Mouse (Mus musculus) gastrocnemius, postnatal 36 days (tissue): ENCODE measurements around the gene Dusp18. TPM values are rescaled to one million over a fixed set of nuclear protein-coding genes. Genes with fewer than 3 reads are reported as not detected.
"Not testable (repeated sequence)": the region's sequence is repeated elsewhere in the genome, so short reads cannot be mapped to it uniquely, and the experiment has no call there.

Experiments used
- DNase-seq, 2 experiments: peaks; one replicate each; pipeline ENCODE4 v3.0.0; 2022
- intact Hi-C: fragments of 180-260 bp; cut with DNase I; formaldehyde crosslinking; loops from one replicate; pipeline ENCODE4 v1.15.1; 2025
- total RNA-seq, 2 experiments: library from RNA; stranded (reverse); gene quantifications; 2 replicates each; pipeline ENCODE4 v1.2.3; 2021

Dusp18 gene
- total RNA-seq, 2 experiments from 2014 or later, result 5.9 to 11.4 TPM

DNA sequence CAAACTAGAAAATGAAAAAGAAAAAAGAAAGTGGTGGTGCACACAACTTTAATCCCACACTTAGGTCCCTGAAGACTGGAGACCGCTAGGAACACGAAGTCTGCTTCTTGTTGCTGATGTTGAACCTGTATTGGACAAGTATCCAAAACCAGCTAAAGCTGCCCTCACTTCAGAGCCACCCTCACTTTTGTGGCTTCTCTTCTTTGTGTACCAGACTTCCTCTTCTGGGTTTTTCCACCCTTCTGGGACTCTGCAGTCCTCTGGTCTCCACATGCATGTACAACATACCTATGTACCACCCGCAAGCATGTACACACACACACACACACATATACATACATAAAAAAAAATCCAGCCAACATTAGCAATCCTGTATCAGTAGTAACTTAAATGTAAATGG, 11.3 kb upstream of the Dusp18 start:
- intact Hi-C loops, result loop anchor here (2.0 to 5.0 kb wide), 2 partner anchors 31 to 76 kb away; partner anchors contain the start of gene Slc35e4
- no peak for DNase-seq

DNA sequence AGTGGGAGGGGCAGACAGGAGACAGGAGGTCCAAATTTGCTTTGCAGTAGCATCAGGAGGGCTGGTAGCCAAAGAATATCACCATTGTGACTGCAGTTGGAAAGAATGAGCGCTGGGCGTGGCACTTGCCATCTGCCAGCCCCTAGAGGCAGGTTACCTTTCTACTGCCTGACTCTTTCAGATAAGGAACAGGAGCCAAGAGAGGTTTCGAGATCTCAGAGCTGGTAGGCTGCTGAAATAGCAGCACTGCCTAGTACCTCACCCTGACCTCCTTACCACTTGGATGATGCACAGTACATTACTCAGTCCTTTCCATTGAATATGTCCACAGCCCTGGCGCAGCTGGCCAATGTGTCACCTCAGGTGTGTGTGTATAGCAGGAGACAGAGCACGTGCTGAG, 7.7 kb upstream of the Dusp18 start:
- intact Hi-C loops, result no loop called here
- no peak for DNase-seq

DNA sequence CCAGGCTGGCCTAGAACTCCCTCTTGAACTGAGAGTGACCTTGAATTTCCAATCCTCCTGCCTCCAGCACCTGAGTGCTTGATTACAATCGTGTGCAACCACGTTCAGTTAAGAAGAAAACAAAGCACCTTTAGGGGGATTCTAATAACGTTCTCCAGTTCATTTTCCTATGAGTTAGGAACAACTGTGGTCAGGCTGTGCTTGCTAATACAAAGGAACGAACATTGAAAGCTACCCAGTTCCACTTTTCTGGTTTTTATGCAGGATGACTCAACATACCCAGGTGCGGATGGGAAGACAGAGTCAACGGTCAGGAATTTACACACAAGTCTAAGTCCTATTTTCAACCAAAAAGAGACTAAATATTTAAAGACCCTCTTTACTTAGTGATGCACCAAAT, 1.1 kb upstream of the Dusp18 start:
- DNase-seq, result no peak
- intact Hi-C loops, result no loop called here

DNA sequence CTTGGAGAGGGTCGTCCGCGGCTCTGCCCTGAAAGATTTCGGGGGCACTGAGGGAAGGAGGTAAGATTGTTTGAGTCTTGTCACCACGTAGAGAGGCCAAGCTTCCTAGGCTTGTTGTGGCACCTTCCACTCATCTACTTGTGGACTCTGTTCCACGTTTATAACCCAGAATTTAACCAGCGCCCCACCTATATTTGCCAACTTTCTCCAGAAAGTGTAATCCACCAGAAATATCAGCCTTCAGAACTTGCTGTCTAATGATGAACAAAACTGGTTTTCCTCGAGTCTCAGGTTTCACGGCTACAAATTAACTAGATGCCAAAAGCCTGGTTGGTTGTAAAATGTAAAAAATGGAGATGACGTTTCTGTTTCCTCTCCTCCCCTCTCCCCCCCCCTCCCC, 418 bp downstream of the Dusp18 start:
- intact Hi-C loops, result no loop called here
- no peak for DNase-seq

DNA sequence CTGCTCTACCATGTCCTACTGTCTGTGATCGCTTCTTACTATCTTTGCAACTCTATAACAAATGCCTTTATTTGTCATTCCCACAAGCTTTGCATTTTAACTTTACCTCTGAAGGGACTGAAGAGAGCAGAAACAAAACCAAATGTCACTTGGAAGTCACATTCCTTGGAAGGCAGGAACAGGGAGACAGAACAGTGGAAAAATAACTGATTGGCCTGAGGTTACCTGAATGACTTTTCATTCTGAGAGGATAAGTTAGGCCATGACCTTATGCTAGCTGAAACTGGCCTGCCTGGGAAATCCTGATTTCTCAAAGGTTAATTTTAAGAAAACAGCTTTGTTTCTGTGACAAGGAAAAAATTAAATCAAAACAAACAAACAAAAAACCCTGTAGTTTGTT, 893 bp downstream of the Dusp18 start:
- intact Hi-C loops, result no loop called here
- DNase-seq, result no peak

DNA sequence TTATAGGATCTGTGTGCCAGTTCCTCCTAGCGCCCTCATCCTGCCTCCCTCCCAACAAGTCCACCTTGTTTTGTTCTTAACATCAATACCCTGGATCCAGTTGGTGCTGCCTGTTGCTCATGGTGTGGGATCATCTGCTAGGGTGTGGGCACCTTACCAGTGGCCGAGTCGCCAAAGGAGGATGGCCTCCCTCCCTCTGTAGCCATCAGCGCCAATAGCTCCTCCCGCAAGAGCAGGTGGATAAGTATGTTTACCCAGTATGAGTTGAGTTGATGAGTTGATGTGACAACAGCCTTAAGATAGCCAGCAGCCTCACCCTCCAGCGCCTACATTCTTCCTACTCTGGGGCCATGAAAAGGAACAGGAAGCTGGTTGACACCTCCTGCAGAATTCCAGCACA, 5.3 kb downstream of the Dusp18 start:
- intact Hi-C loops, result no loop called here
- DNase-seq, result no peak

DNA sequence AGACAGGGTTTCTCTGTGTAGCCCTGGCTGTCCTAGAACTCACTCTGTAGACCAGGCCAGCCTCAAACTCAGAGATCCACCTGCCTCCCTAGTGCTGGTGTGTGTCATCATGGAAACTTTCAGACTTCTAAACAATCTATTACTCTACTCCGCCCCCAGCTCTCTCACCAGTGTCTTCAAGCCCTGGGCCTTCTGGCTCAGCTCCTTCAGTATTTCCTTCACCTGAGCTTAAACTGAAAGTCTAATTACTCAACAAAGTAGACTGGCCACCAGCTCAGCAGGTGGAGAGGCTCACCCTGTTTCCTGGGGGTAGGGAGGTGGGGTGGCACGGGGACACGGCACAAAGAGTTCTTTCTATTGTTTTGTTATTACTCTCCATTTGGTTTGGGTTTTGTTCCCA, 7.5 kb downstream of the Dusp18 start:
- no peak for DNase-seq
- intact Hi-C loops, result no loop called here

DNA sequence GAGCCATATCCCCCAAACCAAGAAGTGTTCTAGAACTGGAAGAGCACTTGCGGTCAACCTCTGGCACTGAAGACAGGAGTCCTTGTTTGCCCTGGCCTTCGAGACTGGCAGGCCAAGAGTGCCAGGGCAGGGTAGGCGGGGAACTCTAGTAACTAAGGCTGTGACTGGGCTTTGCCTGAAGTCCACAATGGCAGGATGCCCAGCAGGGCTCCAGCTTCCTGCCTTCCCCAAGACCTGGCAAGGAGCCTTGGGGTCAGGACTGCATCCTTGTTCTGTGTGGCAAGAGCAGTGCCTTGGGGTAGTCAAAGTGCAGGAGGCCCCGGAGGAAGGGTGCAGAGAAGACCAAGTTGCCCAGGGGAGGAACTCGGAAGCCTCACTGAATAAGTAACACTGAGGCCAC, 8.0 kb downstream of the Dusp18 start:
- peak; percentile 61 to 62 for DNase-seq
- intact Hi-C loops, result no loop called here

DNA sequence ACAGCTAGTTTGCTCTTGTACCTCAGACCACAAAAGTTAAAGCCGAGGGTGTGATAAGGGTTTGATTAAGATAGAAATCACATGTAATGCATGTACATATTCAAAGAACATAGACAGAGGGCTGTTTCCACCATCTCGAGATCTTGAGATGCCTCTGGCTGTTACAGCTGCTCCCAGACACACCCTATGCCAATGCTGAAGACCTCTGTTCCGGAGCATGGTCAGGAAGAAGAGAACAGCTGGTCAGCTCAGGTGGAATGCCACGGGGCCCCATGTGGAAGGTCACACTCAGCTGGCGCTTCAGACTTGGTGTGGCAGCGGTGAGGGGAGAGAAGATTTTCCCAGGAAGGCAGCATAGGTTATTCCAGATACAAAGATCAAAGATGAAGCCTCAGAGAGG, 9.6 kb downstream of the Dusp18 start:
- DNase-seq, result no peak
- intact Hi-C loops, result no loop called here

DNA sequence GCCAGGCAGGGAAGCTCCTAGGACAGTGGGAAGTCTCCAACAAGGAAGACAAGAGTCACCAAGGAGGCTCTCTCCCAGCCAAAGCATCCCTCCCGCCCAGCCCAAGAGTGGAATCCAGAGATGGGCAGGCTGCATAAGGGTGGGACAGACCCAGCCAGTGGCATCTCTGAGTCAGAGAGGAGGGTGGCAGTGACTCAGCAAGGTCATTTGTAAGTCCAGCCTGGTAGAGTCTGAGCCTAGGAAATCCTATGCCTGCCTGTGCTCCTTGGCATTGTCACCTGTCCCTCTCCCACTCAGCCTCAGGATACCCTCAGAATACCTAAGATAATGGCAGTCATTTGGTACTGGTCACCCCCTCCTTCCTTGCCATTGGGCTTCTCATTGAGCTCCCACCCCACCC, 10.4 kb downstream of the Dusp18 start:
- intact Hi-C loops, result no loop called here
- DNase-seq, result no peak

DNA sequence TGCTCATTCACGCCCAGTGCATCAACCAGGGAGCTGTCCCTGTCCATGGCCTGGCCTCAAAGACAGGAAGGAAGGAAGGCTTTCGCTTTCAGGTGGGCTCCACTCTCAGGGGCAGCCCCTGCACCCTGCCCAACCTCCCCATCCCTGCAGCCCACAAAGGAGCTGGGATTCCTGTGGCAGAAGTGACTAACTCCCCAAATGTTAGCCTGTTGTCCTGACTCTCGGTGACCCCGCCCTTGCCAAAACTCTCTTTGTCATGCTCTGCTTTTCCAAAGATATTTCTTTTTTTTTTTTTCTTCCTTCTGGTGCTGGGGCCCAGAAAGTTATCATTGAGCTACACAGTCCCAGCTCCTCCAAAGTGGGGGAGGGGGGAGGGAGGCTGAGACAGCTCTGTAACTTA, 14.2 kb downstream of the Dusp18 start:
- no peak for DNase-seq
- intact Hi-C loops, result no loop called here

DNA sequence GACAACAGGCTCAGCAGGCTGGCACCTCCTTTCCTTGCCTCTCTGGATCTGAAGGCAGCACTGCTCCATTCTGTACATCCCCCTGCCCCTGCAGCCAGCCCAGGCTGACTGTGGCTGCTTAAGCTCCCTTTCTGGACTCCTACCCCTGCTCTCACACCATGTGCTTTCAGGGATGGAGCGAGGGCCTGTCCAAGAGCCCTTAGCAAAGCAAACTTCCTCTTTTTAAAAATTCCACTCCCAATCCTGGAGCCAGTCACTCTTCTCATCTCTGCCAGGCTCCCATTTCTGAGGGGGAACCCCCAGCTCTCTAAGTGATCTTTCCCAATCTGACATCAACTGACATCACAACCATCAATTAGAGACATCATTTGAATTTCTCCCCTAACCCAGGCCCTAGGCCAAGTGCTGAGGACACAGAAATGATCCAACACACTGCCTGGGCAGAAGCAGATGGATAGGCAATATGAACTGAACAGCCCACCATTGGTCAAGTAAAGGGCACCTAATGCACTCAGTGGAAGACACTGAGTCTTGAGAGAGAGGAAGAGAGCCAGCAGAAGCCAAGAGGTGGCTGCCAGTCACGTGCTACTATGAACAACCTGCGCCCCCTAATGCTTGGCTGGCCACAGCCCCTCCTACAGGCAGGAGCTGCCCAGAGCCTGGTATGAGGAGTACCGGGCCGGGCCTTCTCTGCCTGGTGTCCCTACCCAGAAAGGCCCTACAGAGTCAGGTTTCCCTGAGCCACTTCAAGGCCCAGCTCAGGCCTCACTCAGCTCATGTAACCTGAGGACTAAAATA, 15.7 kb downstream of the Dusp18 start:
- peak; percentile 45 to 46 for DNase-seq
- intact Hi-C loops, result no loop called here

DNA sequence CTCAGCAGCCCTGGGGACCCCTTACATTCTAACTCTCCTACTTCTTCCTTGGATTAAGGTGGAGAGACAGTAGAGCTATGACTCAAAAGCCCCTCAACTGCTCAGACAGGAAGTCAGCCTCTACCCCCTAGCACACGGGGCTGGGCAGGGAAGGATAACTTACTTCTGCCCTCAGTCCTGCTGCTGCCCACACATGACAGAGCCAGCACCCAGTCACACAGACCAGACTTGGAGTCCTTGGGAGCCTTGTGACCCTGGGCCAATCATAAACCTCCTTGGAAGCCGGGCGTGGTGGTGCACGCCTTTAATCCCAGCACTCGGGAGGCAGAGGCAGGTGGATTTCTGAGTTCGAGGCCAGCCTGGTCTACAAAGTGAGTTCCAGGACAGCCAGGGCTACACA, 16.4 kb downstream of the Dusp18 start:
- intact Hi-C loops, DNase-seq: not testable (repeated sequence)

DNA sequence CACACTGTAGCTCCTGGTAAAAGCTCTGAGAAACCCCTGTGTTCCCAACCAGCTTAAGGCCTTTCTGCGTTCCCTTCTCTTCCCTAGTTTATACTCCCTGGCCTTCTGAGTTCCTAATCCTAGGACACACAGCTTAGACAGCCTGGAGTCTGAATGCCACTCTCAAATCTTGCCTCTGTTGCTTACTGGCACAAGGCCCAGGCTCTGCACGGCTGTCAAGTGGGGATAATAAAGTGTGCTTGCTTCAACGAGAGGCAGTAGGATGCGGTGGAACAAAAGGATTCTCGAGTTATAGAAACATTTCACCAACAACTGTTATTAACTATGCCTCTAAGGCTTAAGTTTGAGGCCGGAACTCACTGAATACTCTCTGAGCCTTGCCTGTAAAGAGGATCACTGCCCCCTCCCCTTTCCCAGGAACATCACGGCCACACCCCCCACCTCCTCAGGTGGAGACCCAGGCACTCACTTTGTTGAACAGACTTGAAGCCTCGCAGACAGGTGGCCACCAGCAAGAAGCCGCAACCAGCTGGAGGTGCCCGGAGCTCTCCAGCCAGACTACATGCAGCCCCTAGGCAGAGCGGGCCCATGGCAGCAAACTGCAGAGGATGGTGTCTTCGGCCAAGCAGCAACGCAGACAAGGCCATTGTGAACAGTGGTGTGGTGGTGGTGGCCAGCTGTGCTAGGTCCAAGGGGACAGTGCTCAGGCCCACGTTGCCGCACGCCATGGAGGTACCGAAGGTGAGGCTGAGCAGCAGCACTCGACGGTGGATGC, 17.2 kb downstream of the Dusp18 start:
- DNase-seq, result no peak

DNA sequence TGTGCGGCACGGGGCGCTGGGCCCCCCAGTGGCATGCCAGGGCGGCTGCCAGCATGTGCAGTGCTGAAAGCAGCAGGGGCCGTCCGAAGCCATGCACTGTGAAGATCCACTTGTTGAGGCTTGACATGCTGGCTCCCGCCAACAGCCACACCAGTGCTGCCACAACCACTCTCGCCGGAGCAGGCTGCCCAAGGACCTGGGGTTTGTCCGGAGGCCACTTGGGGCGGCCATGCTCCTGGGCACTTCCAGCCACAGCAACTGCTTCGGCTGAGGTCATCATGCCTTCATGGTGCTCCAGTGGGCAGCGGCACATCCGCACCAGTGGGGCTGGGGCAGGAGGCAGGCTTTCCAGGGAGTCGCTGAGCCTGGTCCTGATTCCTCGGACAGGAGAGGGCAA, 17.8 kb downstream of the Dusp18 start:
- DNase-seq, result peak in 1 of 2 experiments; percentile 50
- intact Hi-C loops, result no loop called here

More for the DNA sequence above, 17.2 kb downstream of the Dusp18 start:
- intact Hi-C loops, result no loop called here

DNA sequence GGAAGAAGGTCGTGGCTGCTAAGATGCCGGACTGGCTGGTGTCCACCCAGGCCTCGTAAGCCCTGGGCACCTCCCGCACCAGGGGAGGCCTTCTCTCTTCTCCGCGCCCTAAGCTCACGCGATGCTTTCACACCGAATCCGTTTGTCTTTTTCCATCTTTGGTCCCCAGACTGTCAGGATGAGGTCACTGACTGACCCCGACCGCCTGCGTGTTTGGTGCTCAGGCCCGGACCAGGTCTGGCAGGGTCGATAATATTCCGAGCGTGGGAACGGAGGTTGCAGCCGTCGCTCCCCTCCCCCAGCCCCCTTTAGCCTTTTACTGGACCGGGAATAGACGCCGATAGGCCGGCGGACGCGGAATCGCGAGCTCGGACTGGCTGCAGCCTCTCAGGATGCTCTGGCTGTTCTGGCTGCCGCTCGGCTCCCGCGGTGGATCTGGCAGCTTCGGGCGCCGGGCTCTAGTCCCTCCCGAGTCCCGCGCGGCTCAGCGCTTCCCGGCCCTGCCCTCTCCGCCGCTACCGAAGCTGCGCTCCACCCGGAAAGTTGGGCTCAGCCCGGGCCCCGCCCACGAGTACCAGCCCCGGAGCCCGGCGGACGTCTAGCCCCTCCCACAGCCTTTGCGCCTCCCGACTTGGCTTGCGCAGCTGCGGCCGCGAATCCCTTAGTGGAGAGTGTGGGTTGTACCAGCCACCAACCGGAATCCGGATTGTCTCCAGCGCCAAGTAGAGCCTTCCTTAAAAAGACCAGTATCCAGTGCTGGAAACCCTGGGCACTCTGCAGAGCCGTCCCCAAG, 18.5 kb downstream of the Dusp18 start:
- intact Hi-C loops, result loop anchor here (2.0 kb wide), 1 partner anchor 31 kb away; no protein-coding TSS in a partner anchor
- DNase-seq, result peak; percentile 89 to 92

DNA sequence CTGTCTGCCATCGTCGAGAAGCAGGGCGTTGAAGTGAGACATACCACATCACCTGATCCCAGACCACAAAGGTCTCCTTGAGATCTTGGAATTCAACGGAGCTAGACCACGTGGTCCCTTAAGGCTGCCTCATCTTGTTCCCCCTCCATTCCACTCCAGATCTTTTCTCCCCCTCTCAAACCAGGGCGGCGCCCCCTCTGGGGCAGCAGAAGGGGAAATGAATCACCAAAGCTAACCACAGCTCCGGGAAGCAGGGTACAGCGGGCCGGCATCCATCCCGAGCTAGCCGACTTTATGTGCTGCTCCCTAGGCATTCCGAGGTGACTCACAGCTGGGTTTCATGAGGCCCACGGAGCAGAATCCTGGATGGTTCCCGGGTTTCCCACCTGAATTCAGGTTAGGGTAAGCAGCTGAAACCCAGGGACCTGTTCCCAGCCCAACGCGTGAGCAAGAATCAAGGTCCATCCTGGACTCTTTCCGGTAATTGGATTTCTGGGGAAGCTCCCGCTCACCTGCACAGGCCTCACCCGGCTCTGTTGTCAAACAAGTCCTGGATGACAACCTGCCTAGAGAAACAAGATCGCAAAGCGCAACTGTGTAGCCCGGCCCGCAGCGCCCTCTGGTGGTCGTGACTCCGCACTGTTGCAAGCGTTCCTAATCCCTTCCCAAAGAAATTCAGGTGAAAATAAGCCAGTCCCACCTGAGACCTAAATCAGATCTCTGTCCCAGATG, 19.2 kb downstream of the Dusp18 start, which contains the start of gene Slc35e4:
Gene Slc35e4, minus strand, starts transcription at position 556 of the 732 bp plus-strand sequence.
- DNase-seq, result peak; percentile 72 to 79
- intact Hi-C loops, result loop anchor here (2.0 kb wide), 1 partner anchor 31 kb away; no protein-coding TSS in a partner anchor

DNA sequence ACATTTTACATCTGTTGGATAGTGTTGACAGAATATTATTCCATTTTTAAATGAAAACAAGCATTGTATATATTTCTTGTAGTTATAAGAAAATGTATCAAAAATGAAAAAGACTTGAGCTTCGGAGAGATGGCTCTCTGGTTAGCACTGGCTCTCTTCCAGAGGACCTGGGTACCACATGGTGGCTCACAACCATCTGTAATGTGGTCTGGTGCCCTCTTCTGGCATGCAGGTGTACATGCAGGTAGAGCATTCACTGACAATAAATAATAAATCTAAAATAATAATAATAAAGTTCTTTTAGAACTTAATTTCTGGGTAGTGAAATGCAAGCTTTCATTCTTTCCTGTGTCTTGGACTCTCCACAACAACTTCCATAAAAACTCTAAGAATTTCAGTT, 23.7 kb downstream of the Dusp18 start:
- intact Hi-C loops, result no loop called here
- DNase-seq, result no peak

DNA sequence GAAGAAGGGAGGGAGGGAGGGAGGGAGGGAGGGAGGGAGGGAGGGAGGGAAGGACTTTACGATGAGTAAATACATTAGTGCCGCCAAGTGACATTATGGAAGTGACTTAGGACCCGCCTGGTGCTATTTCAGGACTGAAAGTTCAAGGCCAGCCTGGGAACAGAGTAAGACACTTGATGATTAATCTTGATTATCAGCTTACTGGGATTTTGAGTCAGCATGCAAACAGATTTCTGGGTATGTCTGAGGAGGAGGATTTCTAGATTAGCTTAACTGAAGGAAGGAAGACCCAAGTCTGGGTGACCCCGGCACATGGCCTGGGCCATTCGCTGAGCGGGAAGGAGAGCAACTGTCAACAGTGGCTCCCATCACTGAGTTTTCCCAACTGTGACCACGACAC, 25.4 kb downstream of the Dusp18 start:
- intact Hi-C loops, result loop anchor here (5.0 kb wide), 1 partner anchor 113 kb away; no protein-coding TSS in a partner anchor
- no peak for DNase-seq

DNA sequence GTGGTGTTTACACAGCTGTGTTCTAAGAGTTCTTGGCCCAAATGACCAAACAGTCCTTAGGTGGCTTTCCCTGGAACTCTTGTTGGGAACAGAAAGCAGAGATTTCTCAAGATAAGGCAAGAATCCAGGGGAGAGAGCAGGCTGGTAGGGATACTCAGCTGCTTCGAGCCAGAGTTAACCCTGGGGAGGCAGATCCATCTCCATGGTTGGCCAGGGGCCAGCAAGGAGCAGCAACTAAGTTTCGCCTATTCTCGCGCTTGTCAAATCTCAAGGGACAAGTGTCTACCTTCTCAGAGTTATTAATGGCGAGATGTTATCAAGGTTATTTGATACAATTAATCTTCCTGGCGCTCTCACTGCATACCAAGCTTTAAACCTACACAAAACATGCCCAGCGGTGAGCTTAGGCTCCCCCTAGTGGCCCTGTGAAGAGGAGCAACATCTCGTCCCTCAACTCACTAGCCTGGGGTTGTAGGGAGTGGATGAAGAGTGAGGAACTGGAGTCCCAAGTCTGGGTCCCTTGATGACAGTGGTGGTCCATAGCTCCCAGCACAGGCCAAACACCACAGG, 26.3 kb downstream of the Dusp18 start:
- intact Hi-C loops, result loop anchor here (5.0 kb wide), 1 partner anchor 114 kb away; no protein-coding TSS in a partner anchor
- no peak for DNase-seq
